Mouse (Mus musculus): ENCODE data around the gene Rtp2. TPM values are rescaled to one million over a fixed set of nuclear protein-coding genes. Genes with fewer than 3 reads are reported as not detected.

The Rtp2 gene
- polyA plus RNA-seq, 1 experiment from 2014 or later, result not detected

DNA sequence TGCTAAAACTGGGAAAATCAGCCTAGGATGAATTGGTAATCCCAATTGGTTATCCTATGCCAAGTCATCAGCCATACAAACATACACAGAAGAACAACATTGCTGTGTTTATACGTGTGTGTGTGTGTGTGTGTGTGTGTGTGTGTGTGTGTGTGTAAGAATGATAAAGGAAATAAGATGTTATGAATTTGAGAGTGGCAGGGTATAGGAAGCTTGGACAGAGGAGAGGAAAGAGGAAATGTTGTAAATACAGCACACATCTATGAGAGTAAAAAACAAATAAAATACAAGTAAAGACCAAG, 21.7 kb upstream of the Rtp2 start:
- WGBS, result 3% methylated on average over 1 of the region's 1 CpGs
- ATAC-seq (ENCODE audit: low read depth), result no peak
- Histone ChIP-seq H3K9me3 (ENCODE audit: control insufficient read depth, low read length) (no peaks in the 10 kb centered on the region), H3K27ac (ENCODE audit: low read length) (no peak overlapping the region), H3K36me3 (ENCODE audit: control insufficient read depth, insufficient read depth, low read length) (no peaks in the 10 kb centered on the region), H3K4me3 (ENCODE audit: low read length) (no peak overlapping the region), H3K9ac (ENCODE audit: low read length) (no peak overlapping the region), H3K27me3 (ENCODE audit: control insufficient read depth, insufficient read depth, low read depth, low read length) (no peaks in the 10 kb centered on the region), H3K4me2 (ENCODE audit: low read depth, low read length) (no peak overlapping the region), H3K4me1 (replicated peaks; ENCODE audit: control insufficient read depth, insufficient read depth, low read length) (no peaks in the 10 kb centered on the region)

DNA sequence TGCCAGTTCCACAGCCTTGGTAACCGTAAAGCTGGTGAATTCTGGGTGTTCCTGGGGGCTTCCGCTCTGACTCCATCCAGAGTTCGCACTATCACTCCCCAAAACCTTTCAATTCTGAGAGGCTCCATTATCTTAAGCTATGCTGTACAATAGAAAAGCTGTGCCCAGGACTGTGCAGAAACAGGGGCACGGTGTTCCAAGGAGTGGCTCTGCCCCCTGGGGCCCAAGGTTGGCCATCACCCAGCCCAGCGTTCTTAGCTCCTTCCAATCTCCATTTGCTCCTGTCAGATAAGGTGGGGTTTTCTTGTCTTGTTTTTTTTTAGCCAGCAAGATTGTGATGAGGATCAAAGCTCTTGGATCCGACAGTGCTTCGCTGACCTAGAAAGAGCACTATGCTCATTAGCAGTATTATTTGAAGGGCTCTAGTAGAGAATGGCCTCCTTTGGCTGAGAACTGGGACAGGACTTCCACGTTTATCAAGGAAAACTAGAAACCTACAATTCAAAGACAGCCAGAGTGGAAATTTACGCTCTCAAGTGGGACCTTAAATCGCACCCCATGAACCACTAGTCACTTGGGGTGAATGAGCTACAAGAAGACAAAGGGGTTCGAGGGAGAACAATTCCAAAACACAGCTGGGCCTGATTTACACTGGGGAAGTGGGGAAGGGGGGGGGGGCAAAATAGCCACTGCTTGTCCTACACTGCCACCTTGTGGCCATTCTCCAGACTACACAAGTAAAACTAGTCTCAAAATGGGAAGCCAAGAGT, 21.2 kb upstream of the Rtp2 start:
- peak; percentile 43; the same call in 1 of the 2 replicates for ATAC-seq (ENCODE audit: low read depth)
- 50% methylated on average over 11 of the region's 11 CpGs for WGBS
- no peak overlapping the region for H3K9ac ChIP-seq (ENCODE audit: low read length)

DNA sequence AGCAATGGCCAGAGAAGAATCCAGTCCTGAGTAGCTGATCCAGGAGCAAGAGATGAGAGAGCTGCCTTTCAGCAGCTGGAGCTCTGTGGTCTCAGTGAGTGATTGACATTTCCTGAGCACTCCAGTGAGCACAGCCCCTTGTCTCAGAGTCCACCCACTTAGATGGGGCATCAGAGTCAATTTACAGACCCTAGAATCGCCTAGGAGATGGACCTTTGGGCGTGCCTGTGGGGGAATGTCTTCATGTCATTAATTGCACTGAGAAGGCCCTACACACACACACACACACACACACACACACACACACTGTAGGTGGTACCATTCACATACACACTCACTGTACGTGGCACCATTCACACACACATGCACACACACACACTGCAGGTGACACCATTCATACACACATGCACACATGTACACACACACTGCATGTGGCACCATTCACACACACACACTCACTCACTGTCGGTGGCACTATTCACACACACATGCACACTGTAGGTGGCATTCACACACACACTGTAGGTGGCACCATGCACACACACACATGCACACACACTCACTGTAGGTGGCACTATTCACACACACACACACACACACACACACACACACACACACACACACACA, 20.0 kb upstream of the Rtp2 start:
- no peaks in the 10 kb centered on the region for H3K9me3 ChIP-seq (ENCODE audit: control insufficient read depth, low read length)
- WGBS, result 64% methylated on average over 4 of the region's 4 CpGs
- no peaks in the 10 kb centered on the region for H3K36me3 ChIP-seq (ENCODE audit: control insufficient read depth, insufficient read depth, low read length)
- no peak overlapping the region for H3K4me2 ChIP-seq (ENCODE audit: low read depth, low read length)
- H3K4me1 ChIP-seq (replicated peaks; ENCODE audit: control insufficient read depth, insufficient read depth, low read length), result no peaks in the 10 kb centered on the region
- H3K27me3 ChIP-seq (ENCODE audit: control insufficient read depth, insufficient read depth, low read depth, low read length), result no peaks in the 10 kb centered on the region
- no peak overlapping the region for H3K4me3 ChIP-seq (ENCODE audit: low read length)
- ATAC-seq (ENCODE audit: low read depth), result no peak
- no peak overlapping the region for H3K9ac ChIP-seq (ENCODE audit: low read length)
- no peak overlapping the region for H3K27ac ChIP-seq (ENCODE audit: low read length)

More for the DNA sequence above, 21.2 kb upstream of the Rtp2 start:
- Histone ChIP-seq H3K36me3 (ENCODE audit: control insufficient read depth, insufficient read depth, low read length) (no peaks in the 10 kb centered on the region), H3K27ac (ENCODE audit: low read length) (no peak overlapping the region), H3K4me3 (ENCODE audit: low read length) (no peak overlapping the region), H3K4me2 (ENCODE audit: low read depth, low read length) (no peak overlapping the region), H3K4me1 (replicated peaks; ENCODE audit: control insufficient read depth, insufficient read depth, low read length) (no peaks in the 10 kb centered on the region), H3K27me3 (ENCODE audit: control insufficient read depth, insufficient read depth, low read depth, low read length) (no peaks in the 10 kb centered on the region), H3K9me3 (ENCODE audit: control insufficient read depth, low read length) (no peaks in the 10 kb centered on the region)

GRCm38 (mm10) chr16:23947654-23948053, 15.5 kb upstream of the Rtp2 start:
- WGBS, result 84% methylated on average over 6 of the region's 6 CpGs

DNA sequence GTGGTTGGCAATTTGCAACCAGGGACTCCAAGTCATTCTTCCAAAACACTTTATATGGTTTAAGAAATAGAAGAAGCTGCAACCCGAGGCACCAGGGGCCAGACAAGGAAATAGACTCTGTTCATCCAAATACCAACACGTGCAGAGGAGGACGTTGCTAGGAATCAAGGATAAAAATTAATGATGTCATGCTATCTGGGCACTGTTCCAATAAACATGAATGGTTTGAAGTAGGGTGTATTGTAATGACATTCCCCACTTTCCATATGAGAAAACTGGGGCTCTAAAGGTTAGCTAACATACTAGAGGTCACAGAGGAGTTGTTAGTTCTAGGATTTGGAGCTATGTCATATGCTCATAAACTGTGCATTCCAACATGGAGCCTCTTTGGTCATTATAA, 12.6 kb upstream of the Rtp2 start:
- no peaks in the 10 kb centered on the region for H3K4me1 ChIP-seq (replicated peaks; ENCODE audit: control insufficient read depth, insufficient read depth, low read length)
- H3K9ac ChIP-seq (ENCODE audit: low read length), result no peak overlapping the region
- H3K36me3 ChIP-seq (ENCODE audit: control insufficient read depth, insufficient read depth, low read length), result no peaks in the 10 kb centered on the region
- no peaks in the 10 kb centered on the region for H3K9me3 ChIP-seq (ENCODE audit: control insufficient read depth, low read length)
- ATAC-seq (ENCODE audit: low read depth), result no peak
- 12% methylated on average over 3 of the region's 3 CpGs for WGBS
- H3K4me2 ChIP-seq (ENCODE audit: low read depth, low read length), result no peak overlapping the region
- no peaks in the 10 kb centered on the region for H3K27me3 ChIP-seq (ENCODE audit: control insufficient read depth, insufficient read depth, low read depth, low read length)
- no peak overlapping the region for H3K27ac ChIP-seq (ENCODE audit: low read length)
- H3K4me3 ChIP-seq (ENCODE audit: low read length), result no peak overlapping the region

More at GRCm38 (mm10) chr16:23947654-23948053, 15.5 kb upstream of the Rtp2 start:
- no peaks in the 10 kb centered on the region for H3K27me3 ChIP-seq (ENCODE audit: control insufficient read depth, insufficient read depth, low read depth, low read length)
- ATAC-seq (ENCODE audit: low read depth), result no peak
- no peak overlapping the region for H3K9ac ChIP-seq (ENCODE audit: low read length)
- no peaks in the 10 kb centered on the region for H3K9me3 ChIP-seq (ENCODE audit: control insufficient read depth, low read length)
- no peaks in the 10 kb centered on the region for H3K36me3 ChIP-seq (ENCODE audit: control insufficient read depth, insufficient read depth, low read length)
- no peaks in the 10 kb centered on the region for H3K4me1 ChIP-seq (replicated peaks; ENCODE audit: control insufficient read depth, insufficient read depth, low read length)
- H3K27ac ChIP-seq (ENCODE audit: low read length), result no peak overlapping the region
- H3K4me3 ChIP-seq (ENCODE audit: low read length), result no peak overlapping the region
- H3K4me2 ChIP-seq (ENCODE audit: low read depth, low read length), result no peak overlapping the region

- Histone ChIP-seq H3K9ac (ENCODE audit: low read length) (no peak overlapping the region), H3K27ac (ENCODE audit: low read length) (peak overlapping the region; percentile 46), H3K36me3 (ENCODE audit: control insufficient read depth, insufficient read depth, low read length) (no peaks in the 10 kb centered on the region), H3K27me3 (ENCODE audit: control insufficient read depth, insufficient read depth, low read depth, low read length) (no peaks in the 10 kb centered on the region), H3K9me3 (ENCODE audit: control insufficient read depth, low read length) (no peaks in the 10 kb centered on the region), H3K4me3 (ENCODE audit: low read length) (no peak overlapping the region), H3K4me2 (ENCODE audit: low read depth, low read length) (no peak overlapping the region), H3K4me1 (replicated peaks; ENCODE audit: control insufficient read depth, insufficient read depth, low read length) (no peaks in the 10 kb centered on the region)
- 25% methylated on average over 2 of the region's 2 CpGs for WGBS
- ATAC-seq (ENCODE audit: low read depth), result peak; percentile 61
Measured at GRCm38 (mm10) chr16:23934397-23934796, 2.2 kb upstream of the Rtp2 start.

DNA sequence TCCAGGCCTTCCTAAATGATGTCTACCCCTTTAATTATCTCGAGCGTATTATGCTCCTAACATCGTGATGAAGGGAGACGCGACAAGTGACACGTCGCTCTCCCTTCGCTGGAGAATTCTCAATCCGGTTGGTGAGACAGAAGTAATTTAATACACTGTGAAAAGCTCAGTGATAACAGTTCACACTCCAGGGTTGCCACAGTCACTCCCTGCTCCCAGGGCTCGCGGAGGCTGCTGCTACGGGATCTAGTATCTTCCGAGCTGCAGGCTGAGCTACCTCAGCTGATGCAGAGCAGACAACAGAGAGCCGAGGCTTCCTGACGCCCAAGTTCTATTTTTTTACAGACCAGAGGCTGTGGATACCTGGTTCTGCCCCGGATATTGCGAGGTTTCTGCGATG, 919 bp downstream of the Rtp2 start:
- H3K9ac ChIP-seq (ENCODE audit: low read length), result no peak overlapping the region
- no peak for ATAC-seq (ENCODE audit: low read depth)
- no peaks in the 10 kb centered on the region for H3K27me3 ChIP-seq (ENCODE audit: control insufficient read depth, insufficient read depth, low read depth, low read length)
- H3K27ac ChIP-seq (ENCODE audit: low read length), result no peak overlapping the region
- no peak overlapping the region for H3K4me2 ChIP-seq (ENCODE audit: low read depth, low read length)
- H3K9me3 ChIP-seq (ENCODE audit: control insufficient read depth, low read length), result no peaks in the 10 kb centered on the region
- no peaks in the 10 kb centered on the region for H3K36me3 ChIP-seq (ENCODE audit: control insufficient read depth, insufficient read depth, low read length)
- H3K4me1 ChIP-seq (replicated peaks; ENCODE audit: control insufficient read depth, insufficient read depth, low read length), result no peaks in the 10 kb centered on the region
- no peak overlapping the region for H3K4me3 ChIP-seq (ENCODE audit: low read length)
- 58% methylated on average over 18 of the region's 18 CpGs for WGBS

GRCm38 (mm10) chr16:23930426-23931073, 1.6 kb downstream of the Rtp2 start:
- no peak overlapping the region for H3K27ac ChIP-seq (ENCODE audit: low read length)
- no peaks in the 10 kb centered on the region for H3K36me3 ChIP-seq (ENCODE audit: control insufficient read depth, insufficient read depth, low read length)
- H3K9ac ChIP-seq (ENCODE audit: low read length), result no peak overlapping the region
- no peaks in the 10 kb centered on the region for H3K27me3 ChIP-seq (ENCODE audit: control insufficient read depth, insufficient read depth, low read depth, low read length)
- no peaks in the 10 kb centered on the region for H3K4me1 ChIP-seq (replicated peaks; ENCODE audit: control insufficient read depth, insufficient read depth, low read length)
- no peak for ATAC-seq (ENCODE audit: low read depth)
- no peaks in the 10 kb centered on the region for H3K9me3 ChIP-seq (ENCODE audit: control insufficient read depth, low read length)
- 80% methylated on average over 3 of the region's 3 CpGs for WGBS
- H3K4me2 ChIP-seq (ENCODE audit: low read depth, low read length), result no peak overlapping the region
- H3K4me3 ChIP-seq (ENCODE audit: low read length), result no peak overlapping the region

DNA sequence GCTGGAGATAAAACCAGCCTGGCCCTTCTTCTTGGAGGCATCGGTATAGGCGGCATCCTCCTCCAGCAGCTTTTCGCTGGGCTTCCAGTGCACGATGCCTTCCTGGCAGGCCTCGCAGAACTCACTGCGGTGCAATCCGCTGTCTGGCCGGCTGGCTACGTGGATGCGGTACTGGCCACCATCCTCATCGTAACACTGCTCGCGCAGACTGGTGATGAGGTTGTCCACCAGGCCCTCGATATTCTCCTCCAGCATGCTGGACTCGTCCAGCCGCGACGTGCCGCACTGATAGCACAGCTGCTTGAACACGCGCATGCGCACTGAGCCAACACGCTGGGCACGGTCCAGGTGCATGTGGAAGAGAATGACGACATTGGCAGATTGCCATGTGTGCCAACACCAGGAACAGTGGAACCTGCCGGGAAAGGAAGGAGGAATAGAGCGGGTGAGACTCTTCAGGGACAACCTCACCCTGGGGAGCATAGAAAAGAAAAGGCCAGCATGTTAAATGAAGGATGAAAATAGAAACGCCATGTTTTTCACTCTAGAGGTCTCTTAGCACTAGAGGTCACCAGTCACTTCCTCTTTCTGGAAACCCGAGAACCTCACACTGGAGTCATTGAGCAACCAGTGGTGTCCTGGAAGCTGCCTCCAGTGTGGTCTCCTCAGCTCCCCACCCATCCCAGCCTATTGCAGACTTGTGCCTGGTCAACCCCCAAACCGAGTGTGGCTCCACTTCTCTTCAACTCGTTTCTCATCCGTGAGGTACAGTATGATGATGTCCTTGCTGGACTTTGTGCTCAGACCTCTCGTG, 4.7 kb downstream of the Rtp2 start:
- no peaks in the 10 kb centered on the region for H3K9me3 ChIP-seq (ENCODE audit: control insufficient read depth, low read length)
- WGBS, result 84% methylated on average over 33 of the region's 33 CpGs
- H3K4me3 ChIP-seq (ENCODE audit: low read length), result no peak overlapping the region
- no peak overlapping the region for H3K9ac ChIP-seq (ENCODE audit: low read length)
- H3K36me3 ChIP-seq (ENCODE audit: control insufficient read depth, insufficient read depth, low read length), result no peaks in the 10 kb centered on the region
- no peaks in the 10 kb centered on the region for H3K4me1 ChIP-seq (replicated peaks; ENCODE audit: control insufficient read depth, insufficient read depth, low read length)
- H3K27me3 ChIP-seq (ENCODE audit: control insufficient read depth, insufficient read depth, low read depth, low read length), result no peaks in the 10 kb centered on the region
- H3K4me2 ChIP-seq (ENCODE audit: low read depth, low read length), result no peak overlapping the region
- H3K27ac ChIP-seq (ENCODE audit: low read length), result no peak overlapping the region
- no peak for ATAC-seq (ENCODE audit: low read depth)
